In genomic region chr10:42308687-42308987, GRCm38 (mm10) we compare ENCODE assay signal across 8 mouse cellular contexts. TPM values are rescaled to one million over a fixed set of nuclear protein-coding genes. Genes with fewer than 3 reads are reported as not detected.
DNase-seq lines count a peak whose midpoint lies in the region; ATAC-seq and TF ChIP-seq lines count a peak whose summit lies in the region.

No protein-coding gene starts in this region.

- H3K4me1 ChIP-seq in cerebellum, adult 2 months (ENCODE audit: control insufficient read depth, insufficient read depth, low read length) = no peaks in the 10 kb centered on the region
- no peaks in the 10 kb centered on the region for H3K4me1 ChIP-seq in lung, postnatal 0 days (ENCODE audit: insufficient read depth, low read depth, low read length)
- 0 out of 2 replicates have a peak, but pooled peaks cover 5% of the 10 kb centered on the region for H3K4me1 ChIP-seq in limb, embryonic 13.5 days
- H3K4me1 ChIP-seq in stomach, embryonic 16.5 days (ENCODE audit: control insufficient read depth, insufficient read depth, low read length) = no peaks in the 10 kb centered on the region

- no peak for TF ChIP-seq EP300 in lung, postnatal 0 days (IDR thresholded peaks at IDR 0.05)

- no peaks in the 10 kb centered on the region for H3K9me3 ChIP-seq in lung, postnatal 0 days (ENCODE audit: low read length)
- H3K9me3 ChIP-seq in limb, embryonic 13.5 days = no peaks in the 10 kb centered on the region
- H3K9me3 ChIP-seq in stomach, embryonic 16.5 days (replicated peaks; ENCODE audit: control insufficient read depth, low read length) = no peaks in the 10 kb centered on the region

- H3K9ac ChIP-seq in lung, postnatal 0 days (replicated peaks; ENCODE audit: low read depth) = no peak overlapping the region
- H3K9ac ChIP-seq in limb, embryonic 13.5 days = peak overlapping the region; percentile 14; the same call in 1 of the 2 replicates
- H3K9ac ChIP-seq in stomach, embryonic 16.5 days (ENCODE audit: low read length) = peak overlapping the region; percentile 45; the same call in 1 of the 2 replicates

- no peaks in the 10 kb centered on the region for H3K27me3 ChIP-seq in cerebellum, adult 2 months (ENCODE audit: control insufficient read depth, insufficient read depth, low read length)
- H3K27me3 ChIP-seq in lung, postnatal 0 days (replicated peaks; ENCODE audit: insufficient read depth, low read length) = no peaks in the 10 kb centered on the region
- peaks cover 14% of the 10 kb centered on the region; the same call in 1 of the 2 replicates for H3K27me3 ChIP-seq in limb, embryonic 13.5 days
- no peaks in the 10 kb centered on the region; the same call in 1 of the 2 replicates for H3K27me3 ChIP-seq in stomach, embryonic 16.5 days (ENCODE audit: control insufficient read depth, insufficient read depth, low read length)

- TF ChIP-seq POLR2A in cerebellum, adult 2 months (IDR thresholded peaks at IDR 0.05; ENCODE audit: borderline replicate concordance, insufficient read depth, low read length) = no peak

- DNase-seq in cerebellum, adult 2 months = peak in 1 of 2 experiments; percentile 12
- DNase-seq in cerebellum, postnatal 14 days = no peak
- DNase-seq in lung, postnatal 0 days (ENCODE audit: low spot score) = no peak
- DNase-seq in lung, postnatal 36 days = no peak
- no peak for DNase-seq in gastrocnemius, postnatal 10 days
- no peak for DNase-seq in right cerebral cortex, postnatal 14 days

- no peaks in the 10 kb centered on the region for H3K36me3 ChIP-seq in lung, postnatal 0 days (ENCODE audit: insufficient read depth, low read length)
- peaks cover 7% of the 10 kb centered on the region for H3K36me3 ChIP-seq in limb, embryonic 13.5 days
- no peaks in the 10 kb centered on the region for H3K36me3 ChIP-seq in stomach, embryonic 16.5 days (ENCODE audit: control insufficient read depth, insufficient read depth, low read length)

- 30% methylated on average over 8 of the region's 8 CpGs for WGBS in cerebellum, adult 2 months
- whole genome bisulfite sequencing in lung, postnatal 0 days = 27% methylated on average over 8 of the region's 8 CpGs
- WGBS in limb, embryonic 13.5 days = 30% methylated on average over 8 of the region's 8 CpGs
- WGBS in stomach, embryonic 16.5 days = 26% methylated on average over 8 of the region's 8 CpGs

- no peak for ATAC-seq in lung, postnatal 0 days
- 0 out of 2 replicates have a peak, but pooled peaks have one; percentile 13 for ATAC-seq in limb, embryonic 13.5 days (ENCODE audit: low FRiP score, low read depth)
- no peak for ATAC-seq in stomach, embryonic 16.5 days (ENCODE audit: insufficient read depth, low FRiP score)

- no peak for TF ChIP-seq CTCF in cerebellum, adult 2 months (IDR thresholded peaks at IDR 0.05; ENCODE audit: borderline replicate concordance, insufficient read depth, low read depth, low read length)
- TF ChIP-seq CTCF in lung, postnatal 0 days (IDR thresholded peaks at IDR 0.05) = no peak

- no peak overlapping the region for H3K27ac ChIP-seq in cerebellum, adult 2 months (ENCODE audit: insufficient read depth, low read length)
- H3K27ac ChIP-seq in lung, postnatal 0 days (ENCODE audit: low read length) = no peak overlapping the region
- no peak overlapping the region for H3K27ac ChIP-seq in limb, embryonic 13.5 days
- H3K27ac ChIP-seq in stomach, embryonic 16.5 days (ENCODE audit: low read length) = no peak overlapping the region

- H3K4me2 ChIP-seq in lung, postnatal 0 days (replicated peaks; ENCODE audit: low read depth, low read length) = peak overlapping the region; percentile 49
- H3K4me2 ChIP-seq in limb, embryonic 13.5 days (replicated peaks) = peak overlapping the region; percentile 55
- peak overlapping the region; percentile 55 for H3K4me2 ChIP-seq in stomach, embryonic 16.5 days (ENCODE audit: low read depth, low read length)

- H3K4me3 ChIP-seq in cerebellum, adult 2 months (replicated peaks; ENCODE audit: insufficient read depth, low read depth, low read length) = peak overlapping the region; percentile 53
- no peak overlapping the region; the same call in 1 of the 2 replicates for H3K4me3 ChIP-seq in lung, postnatal 0 days (ENCODE audit: low read depth, low read length)
- peak overlapping the region; percentile 23 for H3K4me3 ChIP-seq in limb, embryonic 13.5 days
- peak overlapping the region; percentile 30; the same call in 1 of the 2 replicates for H3K4me3 ChIP-seq in stomach, embryonic 16.5 days (replicated peaks; ENCODE audit: low read length)

RNA-seq across cellular contexts. Expression of gene Foxo3, which starts 32.1 kb away (rescaled TPM):
- 50.5 and 59.9 TPM in 2 replicates for polyA plus RNA-seq in cerebellum, adult 2 months (2012; rRNA removed)
- polyA plus RNA-seq in lung, postnatal 0 days (2015; fragmentation: Nextera tagmentation; extraction: Ambion mirVana) = 15.2 and 22.9 TPM in 2 replicates
- polyA plus RNA-seq in limb, embryonic 13.5 days (2015; fragmentation: Nextera tagmentation; extraction: Ambion mirVana) = 8.1 and 8.5 TPM in 2 replicates
- polyA plus RNA-seq in stomach, embryonic 16.5 days (2015; fragmentation: Nextera tagmentation; extraction: Ambion mirVana) = 7.2 and 7.6 TPM in 2 replicates
- 10 to 100 TPM; 31.4 to 43.5 TPM for total RNA-seq in gastrocnemius, postnatal 10 days (2021)
